ENCODE assay signal across 9 mouse cellular contexts in genomic region chr1:121527061-121527460, GRCm38 (mm10). TPM values are rescaled to one million over a fixed set of nuclear protein-coding genes. Genes with fewer than 3 reads are reported as not detected.
DNase-seq lines count a peak whose midpoint lies in the region; ATAC-seq and TF ChIP-seq lines count a peak whose summit lies in the region.
"Had no signal": no experiment of that assay in that cellular context is flagged by ENCODE, and none has a peak within 500 bp of the region (broad histone marks: within the 10 kb centered on the region; RNA-seq: fewer than 3 reads in every experiment).

No protein-coding gene starts in this region.

- no peak for TF ChIP-seq EP300 in heart, postnatal 0 days (IDR thresholded peaks at IDR 0.05; ENCODE audit: low read depth)
- TF ChIP-seq EP300 in heart, adult 2 months (IDR thresholded peaks at IDR 0.05; ENCODE audit: insufficient read depth, low read depth, low read length): no peak

- intact Hi-C loops in heart, adult 2 months (cut with DNase I): no loop called here

- WGBS in heart, postnatal 0 days: 51% methylated on average over 17 of the region's 17 CpGs
- WGBS in heart, adult 2 months: 44% methylated on average over 17 of the region's 17 CpGs
- 46% methylated on average over 17 of the region's 17 CpGs for WGBS in forebrain, embryonic 11.5 days
- 40% methylated on average over 17 of the region's 17 CpGs for WGBS in limb, embryonic 12.5 days

- TF ChIP-seq POLR2A in heart, adult 2 months (IDR thresholded peaks at IDR 0.05; ENCODE audit: insufficient read depth, low read depth, low read length): no peak

- no peaks in the 10 kb centered on the region for H3K4me1 ChIP-seq in heart, postnatal 0 days (ENCODE audit: control insufficient read depth, insufficient read depth)
- H3K4me1 ChIP-seq in heart, adult 2 months (ENCODE audit: control insufficient read depth, insufficient read depth, low read length): no peaks in the 10 kb centered on the region
- peaks cover 18% of the 10 kb centered on the region for H3K4me1 ChIP-seq in E14TG2a.4 (replicated peaks; ENCODE audit: low read depth, low read length)
- H3K4me1 ChIP-seq in forebrain, embryonic 11.5 days (replicated peaks; ENCODE audit: control insufficient read depth, insufficient read depth, low read length): peaks cover 5% of the 10 kb centered on the region; the same call in 1 of the 2 replicates
- H3K4me1 ChIP-seq in limb, embryonic 12.5 days (replicated peaks): peaks cover 10% of the 10 kb centered on the region

- H3K9ac ChIP-seq in heart, postnatal 0 days (replicated peaks; ENCODE audit: low read depth, low read length): no peak overlapping the region
- H3K9ac ChIP-seq in heart, adult 2 months (ENCODE audit: low read depth, low read length): no peak overlapping the region
- H3K9ac ChIP-seq in forebrain, embryonic 11.5 days (ENCODE audit: low read length): no peak overlapping the region
- H3K9ac ChIP-seq in limb, embryonic 12.5 days (replicated peaks): no peak overlapping the region

- peaks cover 13% of the 10 kb centered on the region for H3K27me3 ChIP-seq in heart, postnatal 0 days (ENCODE audit: control insufficient read depth, insufficient read depth, low read length)
- H3K27me3 ChIP-seq in heart, adult 2 months (ENCODE audit: control insufficient read depth, insufficient read depth, low read length): peaks cover 5% of the 10 kb centered on the region
- peaks cover 61% of the 10 kb centered on the region for H3K27me3 ChIP-seq in E14TG2a.4 (ENCODE audit: insufficient read depth, low read length)
- peaks cover 18% of the 10 kb centered on the region for H3K27me3 ChIP-seq in forebrain, embryonic 11.5 days (ENCODE audit: control insufficient read depth, insufficient read depth, low read length)
- peaks cover 37% of the 10 kb centered on the region for H3K27me3 ChIP-seq in limb, embryonic 12.5 days

- H3K4me2 ChIP-seq in heart, postnatal 0 days (ENCODE audit: low read depth, low read length): no peak overlapping the region
- H3K4me2 ChIP-seq in forebrain, embryonic 11.5 days (ENCODE audit: low read depth, low read length, severe bottlenecking): peak overlapping the region; percentile 64
- H3K4me2 ChIP-seq in limb, embryonic 12.5 days: peak overlapping the region; percentile 79

- 0 out of 2 replicates have a peak overlapping the region, but pooled peaks have one; percentile 24 for H3K4me3 ChIP-seq in heart, postnatal 0 days (ENCODE audit: low read depth, low read length)
- no peak overlapping the region for H3K4me3 ChIP-seq in heart, adult 2 months
- H3K4me3 ChIP-seq in E14TG2a.4 (replicated peaks; ENCODE audit: low read length): peak overlapping the region; percentile 68
- peak overlapping the region; percentile 21; the same call in 1 of the 2 replicates for H3K4me3 ChIP-seq in forebrain, embryonic 11.5 days (ENCODE audit: low read depth, low read length)
- H3K4me3 ChIP-seq in limb, embryonic 12.5 days (replicated peaks): peak overlapping the region; percentile 40
- H3K4me3 ChIP-seq: erythroblast, embryonic 14.5 days had no signal

- TF ChIP-seq CTCF in heart, postnatal 0 days (IDR thresholded peaks at IDR 0.05; ENCODE audit: low read depth): no peak
- no peak for TF ChIP-seq CTCF in heart, adult 2 months (IDR thresholded peaks at IDR 0.05)
- no peak for TF ChIP-seq CTCF in E14TG2a.4 (conservative IDR thresholded peaks at IDR 0.05; ENCODE audit: low read length)

- no peak for ATAC-seq in heart, postnatal 0 days (ENCODE audit: insufficient read depth, low read depth)
- no peak for ATAC-seq in forebrain, embryonic 11.5 days (replicated peaks; ENCODE audit: low FRiP score)
- ATAC-seq in limb, embryonic 12.5 days (ENCODE audit: insufficient number of reproducible peaks, insufficient read depth, low FRiP score, low TSS enrichment, low read depth): no peak

- no peaks in the 10 kb centered on the region for H3K36me3 ChIP-seq in heart, postnatal 0 days (replicated peaks; ENCODE audit: control insufficient read depth, insufficient read depth, low read length)
- H3K36me3 ChIP-seq in heart, adult 2 months (ENCODE audit: control insufficient read depth, insufficient read depth, low read length): no peaks in the 10 kb centered on the region
- H3K36me3 ChIP-seq in E14TG2a.4 (ENCODE audit: insufficient read depth, low read length): no peaks in the 10 kb centered on the region
- H3K36me3 ChIP-seq in forebrain, embryonic 11.5 days (ENCODE audit: control insufficient read depth, insufficient read depth, low read length): no peaks in the 10 kb centered on the region
- no peaks in the 10 kb centered on the region for H3K36me3 ChIP-seq in limb, embryonic 12.5 days

- no peaks in the 10 kb centered on the region for H3K79me2 ChIP-seq in heart, adult 2 months (replicated peaks; ENCODE audit: control insufficient read depth, insufficient read depth, low read length)

- H3K27ac ChIP-seq in heart, postnatal 0 days (ENCODE audit: low read depth): no peak overlapping the region
- H3K27ac ChIP-seq in heart, adult 2 months: no peak overlapping the region
- no peak overlapping the region for H3K27ac ChIP-seq in forebrain, embryonic 11.5 days (ENCODE audit: low read depth, low read length)
- no peak overlapping the region for H3K27ac ChIP-seq in limb, embryonic 12.5 days

- H3K9me3 ChIP-seq in heart, postnatal 0 days (replicated peaks; ENCODE audit: control insufficient read depth, low read length): no peaks in the 10 kb centered on the region
- H3K9me3 ChIP-seq in E14TG2a.4 (ENCODE audit: low read length): no peaks in the 10 kb centered on the region
- no peaks in the 10 kb centered on the region for H3K9me3 ChIP-seq in forebrain, embryonic 11.5 days (ENCODE audit: control insufficient read depth, low read length)
- H3K9me3 ChIP-seq in limb, embryonic 12.5 days: no peaks in the 10 kb centered on the region

- no peak for DNase-seq in heart, postnatal 0 days (ENCODE audit: low spot score)
- DNase-seq in heart, adult 2 months: no peak
- DNase-seq in forebrain, embryonic 11.5 days (ENCODE audit: low spot score): no peak
- DNase-seq in ovary, postnatal 14 days (ENCODE audit: low spot score): no peak
- no peak for DNase-seq in adrenal gland, postnatal 4 days (ENCODE audit: low spot score in 2 of 2)
- DNase-seq in urinary bladder, postnatal 14 days (ENCODE audit: low spot score): no peak

RNA-seq across cellular contexts. Expression of gene Htr5b, which starts 1.2 kb away (rescaled TPM):
- not detected in 2 replicates for total RNA-seq in heart, postnatal 0 days (2014; rRNA removed; ENCODE audit: low replicate concordance)
- polyA plus RNA-seq in heart, postnatal 0 days (2015; fragmentation: Nextera tagmentation; extraction: Ambion mirVana): not detected in 2 replicates
- total RNA-seq in heart, adult 2 months (2021): not detected
- not detected in 2 replicates for polyA plus RNA-seq in heart, adult 2 months (2012; rRNA removed)
- polyA plus RNA-seq in forebrain, embryonic 11.5 days (2014; fragmentation: Nextera tagmentation; extraction: Ambion mirVana): 0.19 and 0.44 TPM in 2 replicates
- 0.89 and 0.95 TPM in 2 replicates for polyA plus RNA-seq in limb, embryonic 12.5 days (2016; fragmentation: Nextera tagmentation; extraction: Ambion mirVana)
- total RNA-seq in adrenal gland, postnatal 4 days (2021): not detected
- polyA plus RNA-seq: erythroblast, embryonic 14.5 days had no signal

RNA-seq across cellular contexts. Expression of gene Ddx18, which starts 40.7 kb away (rescaled TPM):
- total RNA-seq in heart, postnatal 0 days (2014; rRNA removed; ENCODE audit: low replicate concordance): 11.6 and 52.2 TPM in 2 replicates
- 23.3 and 23.7 TPM in 2 replicates for polyA plus RNA-seq in heart, postnatal 0 days (2015; fragmentation: Nextera tagmentation; extraction: Ambion mirVana)
- total RNA-seq in heart, adult 2 months (2021): 10 to 100 TPM; 18.1 to 19.1 TPM
- 21.3 and 21.4 TPM in 2 replicates for polyA plus RNA-seq in heart, adult 2 months (2012; rRNA removed)
- polyA plus RNA-seq in forebrain, embryonic 11.5 days (2014; fragmentation: Nextera tagmentation; extraction: Ambion mirVana): 69.3 and 79.7 TPM in 2 replicates
- polyA plus RNA-seq in limb, embryonic 12.5 days (2016; fragmentation: Nextera tagmentation; extraction: Ambion mirVana): 71.6 and 87.3 TPM in 2 replicates
- total RNA-seq in adrenal gland, postnatal 4 days (2021): 10 to 100 TPM; 43.3 to 46.9 TPM
